Mouse (Mus musculus): ENCODE measurements around the gene Ticam1.

Gene Ticam1

GRCm38 (mm10) chr17:56259301-56260037 lies 17.1 kb downstream of the Ticam1 start:
- TF ChIP-seq GATA4 (IDR thresholded peaks at IDR 0.05; ENCODE audit: insufficient replicate concordance, low read length), result no peak

- TF ChIP-seq GATA4 (IDR thresholded peaks at IDR 0.05; ENCODE audit: insufficient replicate concordance, low read length), result no peak
Observed at GRCm38 (mm10) chr17:56257181-56257894, 19.2 kb downstream of the Ticam1 start.

GRCm38 (mm10) chr17:56256239-56256881 lies 20.2 kb downstream of the Ticam1 start, which contains the start of gene Fem1a:
Fem1a (plus strand) TSS chr17:56256810.
- TF ChIP-seq GATA4 (IDR thresholded peaks at IDR 0.05; ENCODE audit: insufficient replicate concordance, low read length), result no peak; the same call in 1 of the 2 replicates

DNA sequence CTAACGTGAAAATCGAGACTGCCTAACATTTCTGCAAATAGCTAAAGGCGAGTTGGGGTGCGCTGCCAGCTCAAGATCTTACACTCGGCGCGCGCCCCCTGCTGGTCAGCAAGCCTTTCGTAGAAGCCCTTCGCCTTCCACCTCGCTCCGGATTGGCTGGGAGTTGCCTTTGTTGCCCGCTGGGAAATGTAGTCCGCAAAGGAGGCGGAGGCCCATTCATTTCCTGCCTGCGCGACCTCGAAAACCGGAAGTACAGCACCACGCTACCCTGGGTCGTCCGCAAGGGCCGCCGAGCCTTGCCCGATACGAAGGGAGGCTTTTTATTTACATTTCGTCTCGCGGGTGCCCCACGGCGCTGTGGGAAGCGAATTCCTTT lies 20.7 kb downstream of the Ticam1 start:
- TF ChIP-seq GATA4 (IDR thresholded peaks at IDR 0.05; ENCODE audit: insufficient replicate concordance, low read length), result peak; percentile 11; the same call in 1 of the 2 replicates

GRCm38 (mm10) chr17:56255429-56255828 lies 21.2 kb downstream of the Ticam1 start:
- TF ChIP-seq GATA4 (IDR thresholded peaks at IDR 0.05; ENCODE audit: insufficient replicate concordance, low read length), result no peak

- TF ChIP-seq GATA4 (IDR thresholded peaks at IDR 0.05; ENCODE audit: insufficient replicate concordance, low read length), result no peak
Observed at GRCm38 (mm10) chr17:56254695-56255094, 21.9 kb downstream of the Ticam1 start.

DNA sequence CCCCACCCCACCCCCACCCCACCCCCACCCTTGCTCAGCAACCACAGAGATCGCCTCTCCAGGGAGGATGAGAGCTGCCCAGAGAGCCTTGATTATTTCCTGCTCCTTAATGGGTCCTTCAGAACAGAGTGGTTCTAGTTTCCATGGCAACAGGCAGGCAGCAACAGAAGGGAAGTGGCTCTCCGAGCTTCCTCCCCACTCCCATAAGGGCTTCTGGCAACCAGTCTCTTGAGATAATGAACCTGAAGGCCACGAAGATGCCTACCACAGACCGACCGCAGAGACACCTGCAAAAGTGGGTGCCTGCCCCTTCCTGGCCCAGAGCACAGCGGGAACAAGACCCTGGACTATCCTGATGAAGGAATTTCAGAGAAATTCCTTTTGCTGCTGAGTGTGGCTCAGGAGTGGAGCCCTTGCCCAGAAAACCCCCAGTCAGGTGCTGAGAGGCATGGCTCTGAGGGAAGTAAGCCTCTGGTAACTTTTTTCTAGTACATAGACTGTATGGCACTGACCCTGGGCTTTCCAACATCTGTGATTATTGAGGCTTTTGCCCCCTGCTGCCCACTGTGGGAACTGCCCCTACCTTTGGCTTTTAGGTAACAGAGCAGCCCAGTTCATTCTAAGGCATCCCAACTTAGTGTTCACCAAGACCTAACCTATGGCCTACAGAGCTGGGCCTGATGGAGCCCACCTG lies 25.3 kb downstream of the Ticam1 start:
- no peak for TF ChIP-seq GATA4 (IDR thresholded peaks at IDR 0.05; ENCODE audit: insufficient replicate concordance, low read length)

DNA sequence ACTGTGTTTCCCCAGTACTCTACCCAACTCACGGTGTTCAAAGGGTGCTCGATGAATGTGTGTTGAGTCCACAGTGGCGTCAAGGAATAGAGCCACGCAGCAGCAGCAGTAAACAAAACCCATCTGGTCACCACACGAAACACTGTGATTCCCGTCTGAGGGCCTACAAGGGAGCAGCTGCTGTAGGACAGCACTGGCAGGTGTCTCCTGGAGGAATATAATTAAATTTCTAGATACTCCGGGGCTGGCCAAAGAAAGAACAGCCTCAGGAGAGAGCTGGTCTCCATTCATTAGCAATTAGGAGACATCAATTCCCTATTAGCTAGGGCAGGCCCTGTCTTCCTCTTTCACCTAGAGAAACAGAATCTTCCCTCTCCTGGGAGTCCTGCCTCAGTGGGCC lies 31.0 kb downstream of the Ticam1 start:
- no peak for TF ChIP-seq GATA4 (IDR thresholded peaks at IDR 0.05; ENCODE audit: insufficient replicate concordance, low read length)

DNA sequence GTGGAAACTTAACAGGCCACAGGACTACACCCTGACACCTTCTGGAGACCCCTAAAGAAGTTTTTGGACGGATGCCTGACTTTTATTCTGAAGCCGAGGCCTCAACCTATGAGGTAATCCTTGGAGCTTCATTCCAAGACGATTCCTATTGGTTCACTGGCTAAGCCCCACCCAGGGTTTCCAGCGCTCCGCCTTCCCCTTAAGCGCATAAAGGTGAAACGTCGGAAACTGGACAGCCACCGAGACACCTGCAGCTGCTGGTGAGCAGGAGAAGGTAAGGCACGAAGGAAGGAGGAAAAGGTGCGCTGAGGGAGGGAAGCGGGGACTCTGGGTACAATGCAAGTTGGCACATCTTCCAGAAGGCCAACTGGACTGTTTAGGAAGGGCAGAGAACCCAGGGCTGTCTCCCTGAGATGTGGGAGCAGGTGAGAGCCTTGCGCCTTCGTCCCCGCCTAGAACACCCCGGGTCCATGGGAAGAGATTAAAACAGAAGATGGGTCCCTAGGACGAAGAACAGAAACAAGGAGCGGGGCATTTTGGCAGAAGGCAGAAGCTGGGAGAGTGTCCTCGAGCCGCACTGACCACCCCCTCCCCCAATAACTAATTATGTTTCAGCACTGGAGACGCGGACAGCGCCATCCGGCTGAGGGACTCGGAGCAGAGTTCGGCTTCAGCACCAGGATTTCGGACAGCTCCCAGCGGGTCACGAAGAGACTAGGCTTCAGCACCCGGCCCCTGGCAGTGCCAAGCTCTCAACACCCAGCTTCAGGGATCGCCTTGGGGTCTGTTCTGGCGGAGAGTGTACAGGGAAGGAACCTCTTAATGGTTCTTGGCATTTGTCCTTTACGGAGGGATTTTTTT lies 34.8 kb downstream of the Ticam1 start:
- TF ChIP-seq GATA4 (IDR thresholded peaks at IDR 0.05; ENCODE audit: insufficient replicate concordance, low read length), result no peak

- TF ChIP-seq GATA4 (IDR thresholded peaks at IDR 0.05; ENCODE audit: insufficient replicate concordance, low read length), result no peak
Observed at GRCm38 (mm10) chr17:56233818-56234469, 42.6 kb downstream of the Ticam1 start.

DNA sequence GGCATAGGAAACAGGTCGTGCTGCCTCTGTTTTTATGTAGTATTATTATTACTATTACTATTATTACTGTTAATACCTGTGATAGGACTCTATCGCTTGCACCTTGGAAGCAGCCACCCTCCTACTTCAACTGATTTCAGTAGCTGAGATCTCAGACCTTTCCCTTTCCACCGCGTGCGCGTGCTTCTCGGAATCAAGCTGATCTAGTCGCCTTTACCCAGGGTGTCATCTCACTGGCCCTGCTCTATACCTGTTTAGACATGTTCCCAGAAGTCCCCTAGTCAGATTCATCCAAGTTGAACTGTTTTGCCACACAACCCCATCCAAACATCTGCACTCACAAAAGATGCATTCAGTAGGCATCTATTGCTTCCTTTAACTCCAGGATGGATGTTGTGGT lies 43.2 kb downstream of the Ticam1 start:
- no peak for TF ChIP-seq GATA4 (IDR thresholded peaks at IDR 0.05; ENCODE audit: insufficient replicate concordance, low read length)

- no peak for TF ChIP-seq GATA4 (IDR thresholded peaks at IDR 0.05; ENCODE audit: insufficient replicate concordance, low read length)
Observed at GRCm38 (mm10) chr17:56229943-56230342, 46.6 kb downstream of the Ticam1 start.

DNA sequence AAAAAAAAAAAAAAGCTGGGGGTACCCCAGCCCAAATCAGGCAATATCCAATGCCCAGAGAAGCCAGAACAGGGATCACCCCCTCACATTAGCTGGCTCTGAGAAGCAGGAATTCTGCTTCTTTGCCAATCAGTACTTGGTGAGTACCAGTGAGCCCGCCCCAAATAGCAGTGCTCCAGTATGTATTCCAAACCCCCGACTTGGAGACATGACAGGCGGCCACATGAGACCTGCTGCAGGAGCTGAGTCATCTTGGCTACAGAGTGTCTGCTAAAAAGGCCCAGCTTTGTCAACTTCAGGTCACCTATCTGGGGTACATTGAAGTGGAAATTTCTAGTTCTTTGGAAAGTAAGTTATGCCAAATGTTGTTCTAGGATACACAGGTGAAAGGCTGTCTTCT lies 50.0 kb downstream of the Ticam1 start:
- no peak for TF ChIP-seq GATA4 (IDR thresholded peaks at IDR 0.05; ENCODE audit: insufficient replicate concordance, low read length)

- no peak for TF ChIP-seq GATA4 (IDR thresholded peaks at IDR 0.05; ENCODE audit: insufficient replicate concordance, low read length)
Observed at GRCm38 (mm10) chr17:56224916-56225315, 51.7 kb downstream of the Ticam1 start.

Data from liver, adult (tissue).